Mouse (Mus musculus) frontal cortex, postnatal 14 days (tissue): ENCODE measurements around the gene St3gal3.

ENCODE experiments used
- DNase-seq, 2 experiments: peaks; one replicate each; pipeline ENCODE4 v3.0.0; 2022; ENCODE audit warnings: low spot score in 2 of 2

St3gal3 gene

GRCm38 (mm10) chr4:117926545-117927482 is 207.9 kb downstream of the St3gal3 start:
- no peak for DNase-seq

GRCm38 (mm10) chr4:117924916-117925315 is 209.8 kb downstream of the St3gal3 start:
- DNase-seq = no peak

- no peak for DNase-seq
Observed at GRCm38 (mm10) chr4:117923450-117923849, 211.3 kb downstream of the St3gal3 start.

- no peak for DNase-seq
Observed at GRCm38 (mm10) chr4:117921358-117921757, 213.4 kb downstream of the St3gal3 start.

GRCm38 (mm10) chr4:117918762-117919161 is 216.0 kb downstream of the St3gal3 start:
- no peak for DNase-seq

GRCm38 (mm10) chr4:117918261-117918660 is 216.5 kb downstream of the St3gal3 start:
- DNase-seq = no peak

- no peak for DNase-seq
Observed at GRCm38 (mm10) chr4:117917847-117918246, 216.9 kb downstream of the St3gal3 start.

- DNase-seq = no peak
Observed at GRCm38 (mm10) chr4:117917402-117917801, 217.3 kb downstream of the St3gal3 start.

GRCm38 (mm10) chr4:117916386-117916785 is 218.3 kb downstream of the St3gal3 start:
- DNase-seq = no peak

- no peak for DNase-seq
Observed at GRCm38 (mm10) chr4:117915489-117916105, 219.1 kb downstream of the St3gal3 start.

- peak; percentile 88 for DNase-seq
Observed at GRCm38 (mm10) chr4:117914591-117915442, 219.9 kb downstream of the St3gal3 start, which contains the start of gene Ipo13. TSS of gene Ipo13 (minus strand) at chr4:117914999.

- no peak for DNase-seq
Observed at GRCm38 (mm10) chr4:117914031-117914430, 220.7 kb downstream of the St3gal3 start.

- no peak for DNase-seq
Observed at GRCm38 (mm10) chr4:117913421-117913820, 221.3 kb downstream of the St3gal3 start.

- no peak for DNase-seq
Observed at GRCm38 (mm10) chr4:117912685-117913273, 221.9 kb downstream of the St3gal3 start.

GRCm38 (mm10) chr4:117912131-117912561 is 222.6 kb downstream of the St3gal3 start:
- no peak for DNase-seq

- peak in 1 of 2 experiments; percentile 49 for DNase-seq
Observed at GRCm38 (mm10) chr4:117908834-117909453, 225.8 kb downstream of the St3gal3 start.

- no peak for DNase-seq
Observed at GRCm38 (mm10) chr4:117906196-117906595, 228.5 kb downstream of the St3gal3 start.

- DNase-seq = no peak
Observed at GRCm38 (mm10) chr4:117904761-117905160, 230.0 kb downstream of the St3gal3 start.

GRCm38 (mm10) chr4:117904094-117904493 is 230.6 kb downstream of the St3gal3 start:
- no peak for DNase-seq

GRCm38 (mm10) chr4:117898111-117898510 is 236.6 kb downstream of the St3gal3 start:
- DNase-seq = no peak

GRCm38 (mm10) chr4:117896031-117896430 is 238.7 kb downstream of the St3gal3 start:
- DNase-seq = no peak
